Comparison of ENCODE assay signal across 28 mouse cellular contexts in genomic region chr10:29333836-29334235, GRCm38 (mm10). TPM values are rescaled to one million over a fixed set of nuclear protein-coding genes. Genes with fewer than 3 reads are reported as not detected.
DNase-seq lines count a peak whose midpoint lies in the region; ATAC-seq and TF ChIP-seq lines count a peak whose summit lies in the region.
"Had no signal": no experiment of that assay in that cellular context is flagged by ENCODE, and none has a peak within 500 bp of the region (broad histone marks: within the 10 kb centered on the region; RNA-seq: fewer than 3 reads in every experiment).

No protein-coding gene starts in this region.

- WGBS in intestine, embryonic 15.5 days, result 31% methylated on average over 4 of the region's 4 CpGs
- WGBS in intestine, postnatal 0 days, result 20% methylated on average over 4 of the region's 4 CpGs
- 14% methylated on average over 4 of the region's 4 CpGs for WGBS in lung, postnatal 0 days
- WGBS in stomach, embryonic 15.5 days, result 32% methylated on average over 4 of the region's 4 CpGs

- no peak overlapping the region for H3K4me2 ChIP-seq in intestine, embryonic 15.5 days (replicated peaks)
- no peak overlapping the region for H3K4me2 ChIP-seq in intestine, postnatal 0 days (replicated peaks; ENCODE audit: low read depth)
- H3K4me2 ChIP-seq in lung, postnatal 0 days (replicated peaks; ENCODE audit: low read depth, low read length), result no peak overlapping the region
- H3K4me2 ChIP-seq in stomach, embryonic 15.5 days, result no peak overlapping the region
- H3K4me2 ChIP-seq: embryonic facial prominence, embryonic 13.5 days; heart, embryonic 13.5 days; hindbrain, embryonic 15.5 days; limb, embryonic 15.5 days; liver, embryonic 13.5 days; midbrain, embryonic 13.5 days; neural tube, embryonic 13.5 days had no signal

- 0 out of 2 replicates have a peak, but pooled peaks cover 3% of the 10 kb centered on the region for H3K36me3 ChIP-seq in intestine, embryonic 15.5 days
- H3K36me3 ChIP-seq in intestine, postnatal 0 days (ENCODE audit: control insufficient read depth, insufficient read depth), result no peaks in the 10 kb centered on the region; the same call in 1 of the 2 replicates
- no peaks in the 10 kb centered on the region for H3K36me3 ChIP-seq in lung, postnatal 0 days (ENCODE audit: insufficient read depth, low read length)
- no peaks in the 10 kb centered on the region for H3K36me3 ChIP-seq in stomach, embryonic 15.5 days
- H3K36me3 ChIP-seq: embryonic facial prominence, embryonic 13.5 days; forebrain, embryonic 10.5 days; hindbrain, embryonic 10.5 days; limb, embryonic 10.5 days; limb, embryonic 15.5 days; midbrain, embryonic 13.5 days; neural tube, embryonic 13.5 days had no signal

- H3K4me3 ChIP-seq in intestine, embryonic 15.5 days (replicated peaks), result no peak overlapping the region
- no peak overlapping the region for H3K4me3 ChIP-seq in intestine, postnatal 0 days (ENCODE audit: low read depth, low read length)
- no peak overlapping the region for H3K4me3 ChIP-seq in lung, postnatal 0 days (ENCODE audit: low read depth, low read length)
- H3K4me3 ChIP-seq in stomach, embryonic 15.5 days (replicated peaks), result no peak overlapping the region
- H3K4me3 ChIP-seq: embryonic facial prominence, embryonic 13.5 days; forebrain, embryonic 10.5 days; gastrocnemius, adult 2 months; heart, embryonic 13.5 days; hindbrain, embryonic 10.5 days; hindbrain, embryonic 15.5 days; limb, embryonic 10.5 days; limb, embryonic 15.5 days; liver, embryonic 13.5 days; midbrain, embryonic 13.5 days; neural tube, embryonic 13.5 days had no signal

- no peak for TF ChIP-seq EP300 in lung, postnatal 0 days (IDR thresholded peaks at IDR 0.05)

- no peak overlapping the region for H3K9ac ChIP-seq in intestine, embryonic 15.5 days
- H3K9ac ChIP-seq in intestine, postnatal 0 days (ENCODE audit: low read depth, low read length), result no peak overlapping the region
- no peak overlapping the region for H3K9ac ChIP-seq in lung, postnatal 0 days (replicated peaks; ENCODE audit: low read depth)
- H3K9ac ChIP-seq in stomach, embryonic 15.5 days, result no peak overlapping the region
- H3K9ac ChIP-seq: embryonic facial prominence, embryonic 13.5 days; heart, embryonic 13.5 days; hindbrain, embryonic 15.5 days; limb, embryonic 15.5 days; liver, embryonic 13.5 days; midbrain, embryonic 13.5 days; neural tube, embryonic 13.5 days had no signal

- no peak for TF ChIP-seq CTCF in intestine, postnatal 0 days (IDR thresholded peaks at IDR 0.05; ENCODE audit: low read depth)
- TF ChIP-seq CTCF in lung, postnatal 0 days (IDR thresholded peaks at IDR 0.05), result no peak

- 0 out of 2 replicates have a peak, but pooled peaks have one; percentile 43 for ATAC-seq in intestine, embryonic 15.5 days
- ATAC-seq in intestine, postnatal 0 days, result no peak
- ATAC-seq in lung, postnatal 0 days, result no peak
- peak; percentile 42 for ATAC-seq in CD4-positive, CD25-positive, alpha-beta regulatory T cell, adult 4 months
- ATAC-seq in stomach, embryonic 15.5 days (ENCODE audit: insufficient read depth, low FRiP score, low read depth), result peak; percentile 35; the same call in 1 of the 2 replicates
- ATAC-seq: forebrain, embryonic 16.5 days; inflammation-experienced regulatory T-cells, adult 6 months; midbrain, embryonic 13.5 days had no signal

- no peaks in the 10 kb centered on the region for H3K27me3 ChIP-seq in intestine, embryonic 15.5 days (replicated peaks)
- H3K27me3 ChIP-seq in intestine, postnatal 0 days (replicated peaks; ENCODE audit: control insufficient read depth, insufficient read depth, low read length), result no peaks in the 10 kb centered on the region
- H3K27me3 ChIP-seq in lung, postnatal 0 days (replicated peaks; ENCODE audit: insufficient read depth, low read length), result no peaks in the 10 kb centered on the region
- H3K27me3 ChIP-seq in stomach, embryonic 15.5 days (replicated peaks), result no peaks in the 10 kb centered on the region
- H3K27me3 ChIP-seq: embryonic facial prominence, embryonic 13.5 days; heart, embryonic 13.5 days; hindbrain, embryonic 15.5 days; limb, embryonic 15.5 days; liver, embryonic 13.5 days; midbrain, embryonic 13.5 days; neural tube, embryonic 13.5 days had no signal

- no peaks in the 10 kb centered on the region for H3K9me3 ChIP-seq in intestine, embryonic 15.5 days
- H3K9me3 ChIP-seq in intestine, postnatal 0 days (ENCODE audit: control insufficient read depth), result no peaks in the 10 kb centered on the region
- H3K9me3 ChIP-seq in lung, postnatal 0 days (ENCODE audit: low read length), result no peaks in the 10 kb centered on the region
- H3K9me3 ChIP-seq in stomach, embryonic 15.5 days, result no peaks in the 10 kb centered on the region
- H3K9me3 ChIP-seq: embryonic facial prominence, embryonic 13.5 days; forebrain, embryonic 10.5 days; G1E; heart, embryonic 13.5 days; hindbrain, embryonic 10.5 days; hindbrain, embryonic 15.5 days; limb, embryonic 10.5 days; limb, embryonic 15.5 days; liver, embryonic 13.5 days; midbrain, embryonic 13.5 days; neural tube, embryonic 13.5 days had no signal

- DNase-seq in lung, postnatal 0 days (ENCODE audit: low spot score), result peak; percentile 57
- DNase-seq in lung, postnatal 4 days, result no peak
- DNase-seq in layer of hippocampus, adult 8-10 months (ENCODE audit: low spot score in 2 of 2), result no peak
- DNase-seq: adrenal gland, postnatal 36 days; B cell, adult 2 months; cerebellum, adult 18-20 months; gastrocnemius, adult 2 months; heart, postnatal 10 days; layer of hippocampus, adult 9-11 months; liver, embryonic 13.5 days; thymus, postnatal 14 days had no signal

- H3K27ac ChIP-seq in intestine, embryonic 15.5 days, result no peak overlapping the region
- H3K27ac ChIP-seq in intestine, postnatal 0 days (ENCODE audit: low read depth, low read length), result no peak overlapping the region
- no peak overlapping the region for H3K27ac ChIP-seq in lung, postnatal 0 days (ENCODE audit: low read length)
- no peak overlapping the region for H3K27ac ChIP-seq in stomach, embryonic 15.5 days
- H3K27ac ChIP-seq: embryonic facial prominence, embryonic 13.5 days; forebrain, embryonic 10.5 days; gastrocnemius, adult 2 months; heart, embryonic 13.5 days; hindbrain, embryonic 10.5 days; hindbrain, embryonic 15.5 days; limb, embryonic 10.5 days; limb, embryonic 15.5 days; liver, embryonic 13.5 days; macrophage; midbrain, embryonic 13.5 days; neural tube, embryonic 13.5 days had no signal

- H3K4me1 ChIP-seq in intestine, embryonic 15.5 days (replicated peaks), result no peaks in the 10 kb centered on the region
- H3K4me1 ChIP-seq in intestine, postnatal 0 days (replicated peaks; ENCODE audit: control insufficient read depth, insufficient read depth, low read length), result no peaks in the 10 kb centered on the region
- H3K4me1 ChIP-seq in lung, postnatal 0 days (ENCODE audit: insufficient read depth, low read depth, low read length), result no peaks in the 10 kb centered on the region
- no peaks in the 10 kb centered on the region for H3K4me1 ChIP-seq in stomach, embryonic 15.5 days
- H3K4me1 ChIP-seq: forebrain, embryonic 10.5 days; hindbrain, embryonic 10.5 days; hindbrain, embryonic 15.5 days; limb, embryonic 10.5 days; limb, embryonic 15.5 days; liver, embryonic 13.5 days; midbrain, embryonic 13.5 days; neural tube, embryonic 13.5 days had no signal

RNA-seq across cellular contexts. Expression of gene Echdc1, which starts 20.9 kb away (rescaled TPM):
- polyA plus RNA-seq in intestine, embryonic 15.5 days (2015; fragmentation: Nextera tagmentation; extraction: Ambion mirVana), result 41.4 and 42.8 TPM in 2 replicates
- polyA plus RNA-seq in intestine, postnatal 0 days (2015; fragmentation: Nextera tagmentation; extraction: Ambion mirVana), result 20.3 and 23.5 TPM in 2 replicates
- polyA plus RNA-seq in lung, postnatal 0 days (2015; fragmentation: Nextera tagmentation; extraction: Ambion mirVana), result 14.7 and 15.1 TPM in 2 replicates
- polyA plus RNA-seq in CD4-positive, CD25-positive, alpha-beta regulatory T cell, adult 4 months (2017; shearing (Covaris generic)), result 10 to 100 TPM; 13.4 to 24.7 TPM
- polyA plus RNA-seq in stomach, embryonic 15.5 days (2015; fragmentation: Nextera tagmentation; extraction: Ambion mirVana), result 35.8 and 36.2 TPM in 2 replicates
- total RNA-seq in layer of hippocampus, adult 8-10 months (2022), result 10 to 100 TPM; 29.0 to 42.3 (median 33.7) TPM

RNA-seq across cellular contexts. Expression of gene Rnf146, which starts 28.4 kb away (rescaled TPM):
- polyA plus RNA-seq in intestine, embryonic 15.5 days (2015; fragmentation: Nextera tagmentation; extraction: Ambion mirVana), result 40.8 and 41.7 TPM in 2 replicates
- polyA plus RNA-seq in intestine, postnatal 0 days (2015; fragmentation: Nextera tagmentation; extraction: Ambion mirVana), result 25.1 and 25.9 TPM in 2 replicates
- polyA plus RNA-seq in lung, postnatal 0 days (2015; fragmentation: Nextera tagmentation; extraction: Ambion mirVana), result 43.0 and 44.8 TPM in 2 replicates
- 10 to 100 TPM; 68.6 to 76.4 TPM for polyA plus RNA-seq in CD4-positive, CD25-positive, alpha-beta regulatory T cell, adult 4 months (2017; shearing (Covaris generic))
- polyA plus RNA-seq in stomach, embryonic 15.5 days (2015; fragmentation: Nextera tagmentation; extraction: Ambion mirVana), result 46.8 and 49.2 TPM in 2 replicates
- total RNA-seq in layer of hippocampus, adult 8-10 months (2022), result 100 to 1,000 TPM in 2 of 4 experiments, 10 to 100 TPM in 2; 90.8 to 103 (median 97.6) TPM

Comparison
In these comparisons a context has a peak if more than half of its experiments do, and no peak if none do; other contexts are left out.
1. ATAC-seq: peak in intestine, embryonic 15.5 days (single experiment), CD4-positive, CD25-positive, alpha-beta regulatory T cell, adult 4 months (single experiment) and stomach, embryonic 15.5 days (single experiment); none in intestine, postnatal 0 days (single experiment) and lung, postnatal 0 days (single experiment).